Comparison of ENCODE assay signal across 9 mouse cellular contexts in genomic region chr15:80105490-80106410, GRCm38 (mm10). TPM values are rescaled to one million over a fixed set of nuclear protein-coding genes. Genes with fewer than 3 reads are reported as not detected.
A peak's percentile ranks its signal among the peaks of the same experiment; 100 is the strongest.
DNase-seq lines count a peak whose midpoint lies in the region; ATAC-seq and TF ChIP-seq lines count a peak whose summit lies in the region.
"Had no signal": no experiment of that assay in that cellular context is flagged by ENCODE, and none has a peak within 500 bp of the region (broad histone marks: within the 10 kb centered on the region; RNA-seq: fewer than 3 reads in every experiment).

No protein-coding gene starts in this region.

- 75% methylated on average over 12 of the region's 12 CpGs for WGBS in forebrain, embryonic 10.5 days
- WGBS in forebrain, embryonic 13.5 days = 69% methylated on average over 12 of the region's 12 CpGs
- WGBS in lung, postnatal 0 days = 47% methylated on average over 12 of the region's 12 CpGs
- 51% methylated on average over 12 of the region's 12 CpGs for WGBS in liver, embryonic 13.5 days (ENCODE audit: insufficient replicate concordance)

- peaks cover 21% of the 10 kb centered on the region for H3K4me1 ChIP-seq in forebrain, embryonic 10.5 days
- 0 out of 2 replicates have a peak, but pooled peaks cover 9% of the 10 kb centered on the region for H3K4me1 ChIP-seq in forebrain, embryonic 13.5 days
- H3K4me1 ChIP-seq in lung, postnatal 0 days (ENCODE audit: insufficient read depth, low read depth, low read length) = no peaks in the 10 kb centered on the region
- peaks cover 42% of the 10 kb centered on the region for H3K4me1 ChIP-seq in liver, embryonic 13.5 days (replicated peaks)
- H3K4me1 ChIP-seq: hindbrain, embryonic 10.5 days had no signal

- peak; percentile 28; the same call in 1 of the 2 replicates for TF ChIP-seq CTCF in lung, postnatal 0 days (IDR thresholded peaks at IDR 0.05)

- no peak overlapping the region for H3K4me3 ChIP-seq in forebrain, embryonic 10.5 days
- no peak overlapping the region for H3K4me3 ChIP-seq in forebrain, embryonic 13.5 days
- no peak overlapping the region for H3K4me3 ChIP-seq in lung, postnatal 0 days (ENCODE audit: low read depth, low read length)
- no peak overlapping the region for H3K4me3 ChIP-seq in liver, embryonic 13.5 days (replicated peaks)
- no peak overlapping the region for H3K4me3 ChIP-seq in myocyte
- H3K4me3 ChIP-seq: hindbrain, embryonic 10.5 days had no signal

- H3K27ac ChIP-seq in forebrain, embryonic 10.5 days = 0 out of 2 replicates have a peak overlapping the region, but pooled peaks have one; percentile 5
- H3K27ac ChIP-seq in forebrain, embryonic 13.5 days = no peak overlapping the region
- H3K27ac ChIP-seq in lung, postnatal 0 days (ENCODE audit: low read length) = no peak overlapping the region
- peak overlapping the region; percentile 64 for H3K27ac ChIP-seq in liver, embryonic 13.5 days
- H3K27ac ChIP-seq: hindbrain, embryonic 10.5 days had no signal

- DNase-seq in forebrain, embryonic 10.5 days (ENCODE audit: extremely low spot score, low spot score) = no peak
- peak; percentile 33 for DNase-seq in lung, postnatal 0 days (ENCODE audit: low spot score)
- DNase-seq in lung, adult 18-20 months = no peak
- DNase-seq in liver, embryonic 13.5 days = no peak
- DNase-seq in kidney, adult 8-10 months = no peak
- DNase-seq in spleen, postnatal 10 days (ENCODE audit: low spot score in 2 of 2) = no peak

- ATAC-seq in forebrain, embryonic 13.5 days = no peak
- peak; percentile 57 for ATAC-seq in lung, postnatal 0 days
- ATAC-seq in liver, embryonic 13.5 days (ENCODE audit: low read depth) = peak; percentile 64

- H3K79me2 ChIP-seq in myocyte (ENCODE audit: control insufficient read depth, insufficient read depth) = no peaks in the 10 kb centered on the region

- H3K9ac ChIP-seq in forebrain, embryonic 13.5 days = no peak overlapping the region
- H3K9ac ChIP-seq in lung, postnatal 0 days (replicated peaks; ENCODE audit: low read depth) = no peak overlapping the region
- peak overlapping the region; percentile 23; the same call in 1 of the 2 replicates for H3K9ac ChIP-seq in liver, embryonic 13.5 days

- no peak overlapping the region for H3ac ChIP-seq in myocyte (ENCODE audit: control insufficient read depth, insufficient read length)

- H3K27me3 ChIP-seq in forebrain, embryonic 10.5 days (ENCODE audit: poor library complexity, severe bottlenecking) = no peaks in the 10 kb centered on the region
- H3K27me3 ChIP-seq in forebrain, embryonic 13.5 days = no peaks in the 10 kb centered on the region
- H3K27me3 ChIP-seq in lung, postnatal 0 days (replicated peaks; ENCODE audit: insufficient read depth, low read length) = no peaks in the 10 kb centered on the region
- no peaks in the 10 kb centered on the region for H3K27me3 ChIP-seq in liver, embryonic 13.5 days
- no peaks in the 10 kb centered on the region for H3K27me3 ChIP-seq in myocyte (ENCODE audit: control insufficient read depth, insufficient read depth, insufficient read length)

- no peaks in the 10 kb centered on the region for H3K9me3 ChIP-seq in forebrain, embryonic 10.5 days
- H3K9me3 ChIP-seq in forebrain, embryonic 13.5 days (replicated peaks) = no peaks in the 10 kb centered on the region
- H3K9me3 ChIP-seq in lung, postnatal 0 days (ENCODE audit: low read length) = no peaks in the 10 kb centered on the region
- H3K9me3 ChIP-seq in liver, embryonic 13.5 days (replicated peaks) = no peaks in the 10 kb centered on the region
- H3K9me3 ChIP-seq: hindbrain, embryonic 10.5 days had no signal

- TF ChIP-seq EP300 in lung, postnatal 0 days (IDR thresholded peaks at IDR 0.05) = no peak

- H3K4me2 ChIP-seq in forebrain, embryonic 13.5 days = no peak overlapping the region
- H3K4me2 ChIP-seq in lung, postnatal 0 days (replicated peaks; ENCODE audit: low read depth, low read length) = no peak overlapping the region
- no peak overlapping the region; the same call in 1 of the 2 replicates for H3K4me2 ChIP-seq in liver, embryonic 13.5 days
- peak overlapping the region; percentile 40 for H3K4me2 ChIP-seq in myocyte (ENCODE audit: low read depth)

- TF ChIP-seq POLR2A in myocyte (IDR thresholded peaks at IDR 0.05; ENCODE audit: insufficient read length, low read depth) = no peak

- no peaks in the 10 kb centered on the region for H3K36me3 ChIP-seq in forebrain, embryonic 10.5 days (replicated peaks)
- H3K36me3 ChIP-seq in forebrain, embryonic 13.5 days (ENCODE audit: poor library complexity, severe bottlenecking) = 0 out of 2 replicates have a peak, but pooled peaks cover 3% of the 10 kb centered on the region
- no peaks in the 10 kb centered on the region for H3K36me3 ChIP-seq in lung, postnatal 0 days (ENCODE audit: insufficient read depth, low read length)
- H3K36me3 ChIP-seq in liver, embryonic 13.5 days = no peaks in the 10 kb centered on the region
- no peaks in the 10 kb centered on the region for H3K36me3 ChIP-seq in myocyte (ENCODE audit: control insufficient read depth, insufficient read depth)
- H3K36me3 ChIP-seq: hindbrain, embryonic 10.5 days had no signal

TF ChIP-seq in myocyte, 11 proteins besides CTCF, POLR2A, EP300 and RAD21:
- no peak for TF ChIP-seq MYOG (IDR thresholded peaks at IDR 0.05; ENCODE audit: control insufficient read depth in 1 of 3, insufficient read depth in 1 of 3, insufficient read length in 2 of 3, low read depth in 2 of 3)
- no peak for TF ChIP-seq CEBPB (IDR thresholded peaks at IDR 0.05; ENCODE audit: insufficient read depth, poor library complexity, severe bottlenecking)
- TF ChIP-seq TCF3 (IDR thresholded peaks at IDR 0.05; ENCODE audit: insufficient read length, low read depth) = no peak
- no peak for TF ChIP-seq TCF12 (IDR thresholded peaks at IDR 0.05; ENCODE audit: insufficient read depth, poor library complexity, severe bottlenecking)
- no peak for TF ChIP-seq E2F4 (IDR thresholded peaks at IDR 0.05; ENCODE audit: insufficient read depth)
- TF ChIP-seq MAX (IDR thresholded peaks at IDR 0.05; ENCODE audit: low read depth) = peak; percentile 33
- TF ChIP-seq USF1 (IDR thresholded peaks at IDR 0.05; ENCODE audit: low read depth) = peak; percentile 71
- TF ChIP-seq REST (IDR thresholded peaks at IDR 0.05; ENCODE audit: insufficient read depth, insufficient read length) = no peak
- no peak for TF ChIP-seq SRF (IDR thresholded peaks at IDR 0.05; ENCODE audit: control insufficient read depth, insufficient read length, low read depth)

RNA-seq across cellular contexts. Expression of gene Rpl3, which starts 14.1 kb away (rescaled TPM):
- 1,023 and 1,061 TPM in 2 replicates for polyA plus RNA-seq in forebrain, embryonic 10.5 days (2016; fragmentation: Nextera tagmentation; extraction: Ambion mirVana)
- polyA plus RNA-seq in forebrain, embryonic 13.5 days (2015; fragmentation: Nextera tagmentation; extraction: Ambion mirVana) = 733 and 735 TPM in 2 replicates
- 554 and 577 TPM in 2 replicates for polyA plus RNA-seq in lung, postnatal 0 days (2015; fragmentation: Nextera tagmentation; extraction: Ambion mirVana)
- polyA plus RNA-seq in liver, embryonic 13.5 days (2015; fragmentation: Nextera tagmentation; extraction: Ambion mirVana) = 807 and 835 TPM in 2 replicates
- polyA plus RNA-seq in myocyte (2012; fragmentation: generic; extraction: Trizol) = 1,089 TPM

RNA-seq across cellular contexts. Expression of gene Syngr1, which starts 14.6 kb away (rescaled TPM):
- polyA plus RNA-seq in forebrain, embryonic 10.5 days (2016; fragmentation: Nextera tagmentation; extraction: Ambion mirVana) = 10.5 and 11.2 TPM in 2 replicates
- polyA plus RNA-seq in forebrain, embryonic 13.5 days (2015; fragmentation: Nextera tagmentation; extraction: Ambion mirVana) = 21.5 and 22.8 TPM in 2 replicates
- 34.4 and 35.3 TPM in 2 replicates for polyA plus RNA-seq in lung, postnatal 0 days (2015; fragmentation: Nextera tagmentation; extraction: Ambion mirVana)
- 16.0 and 20.5 TPM in 2 replicates for polyA plus RNA-seq in liver, embryonic 13.5 days (2015; fragmentation: Nextera tagmentation; extraction: Ambion mirVana)
- 54.7 TPM for polyA plus RNA-seq in myocyte (2012; fragmentation: generic; extraction: Trizol)

RNA-seq across cellular contexts. Expression of gene Tab1, which starts 27.2 kb away (rescaled TPM):
- 40.8 and 42.8 TPM in 2 replicates for polyA plus RNA-seq in forebrain, embryonic 10.5 days (2016; fragmentation: Nextera tagmentation; extraction: Ambion mirVana)
- 36.6 and 42.4 TPM in 2 replicates for polyA plus RNA-seq in forebrain, embryonic 13.5 days (2015; fragmentation: Nextera tagmentation; extraction: Ambion mirVana)
- 18.1 and 19.1 TPM in 2 replicates for polyA plus RNA-seq in lung, postnatal 0 days (2015; fragmentation: Nextera tagmentation; extraction: Ambion mirVana)
- 12.5 and 12.9 TPM in 2 replicates for polyA plus RNA-seq in liver, embryonic 13.5 days (2015; fragmentation: Nextera tagmentation; extraction: Ambion mirVana)
- 33.3 TPM for polyA plus RNA-seq in myocyte (2012; fragmentation: generic; extraction: Trizol)

Comparison
In these comparisons a context has a peak if more than half of its experiments do, and no peak if none do; other contexts are left out.
1. H3K27ac ChIP-seq: peak in forebrain, embryonic 10.5 days (single experiment) and liver, embryonic 13.5 days (single experiment); none in forebrain, embryonic 13.5 days (single experiment) and lung, postnatal 0 days (single experiment).